Mouse (Mus musculus) erythroblast, embryonic 14.5 days (primary cell): Measurements from ENCODE around the gene Nop53. TPM values are rescaled to one million over a fixed set of nuclear protein-coding genes. Genes with fewer than 3 reads are reported as not detected.
A peak's percentile ranks its signal among the peaks of the same experiment; 100 is the strongest.

ENCODE experiments used
- H3K27me3 ChIP-seq: 2 replicates; pipeline ENCODE4 v1.6.1; 2012; ENCODE audit warnings: inconsistent platforms; ENCODE audit not compliant: control insufficient read depth
- H3K36me3 ChIP-seq: 2 replicates; pipeline ENCODE4 v1.6.1; 2012; ENCODE audit warnings: mild to moderate bottlenecking, inconsistent platforms; ENCODE audit not compliant: control insufficient read depth
- H3K4me1 ChIP-seq: 2 replicates; pipeline ENCODE4 v1.6.1; 2012; ENCODE audit warnings: inconsistent platforms; ENCODE audit not compliant: control insufficient read depth
- H3K4me3 ChIP-seq: replicated peaks from 2 replicates; pipeline ENCODE3; 2012; ENCODE audit warnings: moderate library complexity, mild to moderate bottlenecking, inconsistent platforms
- H3K9me3 ChIP-seq: 2 replicates; pipeline ENCODE4 v1.6.1; 2012; ENCODE audit warnings: low read length, inconsistent platforms, mixed read lengths; ENCODE audit not compliant: control insufficient read depth
- GATA1 ChIP-seq: IDR thresholded peaks from 2 replicates; pipeline ENCODE4 v1.6.1; 2012; ENCODE audit warnings: low read length, inconsistent platforms, mixed read lengths
- TAL1 ChIP-seq: IDR thresholded peaks from 3 replicates; pipeline ENCODE4 v1.6.1; 2012; ENCODE audit warnings: low read length, inconsistent platforms, mixed read lengths
- polyA plus RNA-seq: library from polyadenylated mRNA; stranded (reverse); fragments of >175 nt; gene quantifications from 2 replicates; pipeline ENCODE4 v1.2.3, GENCODE M21; 2012

Nop53 gene
- polyA plus RNA-seq, 1 experiment = 62.3 TPM

GRCm38 (mm10) chr7:15975451-15975850 lies 29.6 kb upstream of the Nop53 start:
- Histone ChIP-seq H3K4me3 (no peak overlapping the region), H3K36me3 (peaks cover 68% of the 10 kb centered on the region), H3K4me1 (peaks cover 11% of the 10 kb centered on the region), H3K9me3 (peaks cover 5% of the 10 kb centered on the region), H3K27me3 (no peaks in the 10 kb centered on the region)
- TF ChIP-seq GATA1 (no peak), TAL1 (no peak)

GRCm38 (mm10) chr7:15974712-15975111 lies 28.8 kb upstream of the Nop53 start:
- Histone ChIP-seq H3K4me1 (peaks cover 11% of the 10 kb centered on the region), H3K36me3 (peaks cover 64% of the 10 kb centered on the region), H3K27me3 (no peaks in the 10 kb centered on the region), H3K4me3 (no peak overlapping the region), H3K9me3 (peaks cover 5% of the 10 kb centered on the region)
- no peak for TF ChIP-seq GATA1
- TF ChIP-seq TAL1 = no peak

DNA sequence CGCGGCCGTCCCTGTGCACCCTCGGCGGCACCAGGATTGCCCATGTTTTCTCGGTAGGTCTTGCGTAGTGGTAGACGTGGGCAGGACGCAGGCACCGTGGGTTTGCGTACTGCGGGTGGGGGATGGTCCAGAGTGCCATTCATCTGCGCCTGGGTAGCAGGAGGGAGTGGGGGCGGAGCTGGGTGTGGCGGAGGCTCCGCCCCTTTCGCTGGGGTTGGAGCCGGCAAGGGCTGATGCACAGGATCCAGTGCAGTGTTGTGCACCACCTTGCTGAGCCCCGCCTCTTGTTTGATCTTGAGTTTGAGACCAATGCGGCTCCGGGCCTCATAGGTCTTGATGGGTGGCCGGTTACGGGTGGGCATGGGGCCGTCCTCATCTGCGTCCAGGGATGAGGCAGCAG lies 26.4 kb upstream of the Nop53 start:
- no peak overlapping the region for H3K4me3 ChIP-seq
- peaks cover 5% of the 10 kb centered on the region for H3K9me3 ChIP-seq
- no peaks in the 10 kb centered on the region for H3K27me3 ChIP-seq
- no peak for TF ChIP-seq GATA1
- no peak for TF ChIP-seq TAL1
- peaks cover 48% of the 10 kb centered on the region for H3K36me3 ChIP-seq
- peaks cover 15% of the 10 kb centered on the region for H3K4me1 ChIP-seq

DNA sequence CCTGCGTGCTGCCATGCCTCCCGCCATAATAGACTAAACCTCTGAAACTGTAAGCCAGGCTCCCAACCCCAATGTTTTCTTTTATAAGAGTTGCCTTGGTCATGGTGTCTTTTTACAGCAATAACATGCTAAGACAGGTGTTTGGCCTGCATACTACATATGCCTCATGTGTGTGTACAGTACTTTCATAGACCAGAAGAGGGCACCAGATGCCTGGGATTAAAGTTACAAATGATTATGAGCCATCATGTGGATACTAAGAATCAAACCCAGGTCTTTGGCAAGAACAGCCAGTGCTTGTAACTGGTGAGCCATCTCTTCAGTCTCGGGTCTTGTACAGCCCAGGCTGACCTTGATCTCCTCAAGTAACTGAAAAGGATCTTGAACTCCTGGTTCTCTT lies 23.8 kb upstream of the Nop53 start:
- H3K9me3 ChIP-seq = peaks cover 5% of the 10 kb centered on the region
- H3K4me1 ChIP-seq = peaks cover 23% of the 10 kb centered on the region
- H3K36me3 ChIP-seq = peaks cover 29% of the 10 kb centered on the region
- no peak for TF ChIP-seq TAL1
- no peak for TF ChIP-seq GATA1
- H3K4me3 ChIP-seq = no peak overlapping the region
- no peaks in the 10 kb centered on the region for H3K27me3 ChIP-seq

GRCm38 (mm10) chr7:15968322-15968721 lies 22.4 kb upstream of the Nop53 start:
- Histone ChIP-seq H3K36me3 (peaks cover 20% of the 10 kb centered on the region), H3K4me3 (no peak overlapping the region), H3K27me3 (no peaks in the 10 kb centered on the region), H3K4me1 (peaks cover 33% of the 10 kb centered on the region), H3K9me3 (peaks cover 5% of the 10 kb centered on the region)
- no peak for TF ChIP-seq GATA1
- TF ChIP-seq TAL1 = no peak

- H3K9me3 ChIP-seq = peaks cover 3% of the 10 kb centered on the region
- no peaks in the 10 kb centered on the region for H3K27me3 ChIP-seq
- H3K36me3 ChIP-seq = peaks cover 12% of the 10 kb centered on the region
- peak within 1 kb of the TSS; percentile 53 for H3K4me3 ChIP-seq
- no peak for TF ChIP-seq TAL1
- no peak for TF ChIP-seq GATA1
- peaks cover 31% of the 10 kb centered on the region for H3K4me1 ChIP-seq
Measured at GRCm38 (mm10) chr7:15967312-15967711, 21.4 kb upstream of the Nop53 start, which contains the start of gene Ehd2. Gene Ehd2 (minus strand): TSS chr7:15967567.

GRCm38 (mm10) chr7:15966489-15966888 lies 20.6 kb upstream of the Nop53 start:
- Histone ChIP-seq H3K36me3 (peaks cover 4% of the 10 kb centered on the region), H3K4me1 (peaks cover 28% of the 10 kb centered on the region), H3K4me3 (no peak overlapping the region)

DNA sequence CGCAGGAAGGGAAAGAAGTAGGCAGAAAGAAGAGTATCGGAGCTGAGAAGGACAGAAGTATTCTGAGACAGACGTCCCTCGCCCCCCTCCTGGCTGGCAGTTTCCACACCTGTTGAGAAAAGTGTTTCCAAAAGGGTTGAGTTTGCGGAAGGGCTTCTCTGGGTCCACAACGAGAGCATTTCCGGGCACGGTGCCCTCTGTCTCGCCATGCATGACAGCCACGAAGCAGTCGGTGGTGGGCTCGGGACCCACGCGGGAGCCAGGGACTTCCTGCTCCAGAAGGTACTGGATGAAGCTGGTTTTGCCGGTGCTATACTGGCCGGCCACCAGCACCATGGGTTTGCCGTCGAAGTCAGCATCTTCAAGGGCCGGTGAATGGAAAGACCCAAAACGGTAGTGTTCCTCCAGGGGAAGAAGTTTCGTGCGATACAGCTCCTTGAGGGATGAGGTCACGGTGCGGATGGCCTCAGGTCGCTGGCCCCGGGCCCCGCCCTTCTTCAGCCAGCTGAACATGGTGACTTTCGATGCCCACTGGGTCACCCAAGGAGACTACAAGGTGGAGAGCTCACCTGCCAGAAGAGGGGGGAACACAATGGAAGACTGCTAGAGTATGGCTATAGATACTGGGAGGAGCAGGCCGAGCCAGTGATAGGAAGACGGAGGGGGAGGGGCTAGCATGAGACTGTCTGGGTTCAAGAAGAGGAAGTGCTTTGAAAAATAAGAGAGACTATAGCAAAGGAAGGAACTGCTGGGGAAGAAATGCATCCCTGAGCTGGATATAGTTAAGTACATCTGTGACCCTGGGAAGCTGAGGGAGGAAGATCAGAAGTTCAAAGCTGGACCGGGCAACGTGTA lies 18.2 kb upstream of the Nop53 start:
- no peaks in the 10 kb centered on the region for H3K36me3 ChIP-seq
- TF ChIP-seq TAL1 = no peak
- TF ChIP-seq GATA1 = no peak
- H3K4me1 ChIP-seq = peaks cover 28% of the 10 kb centered on the region
- no peaks in the 10 kb centered on the region for H3K27me3 ChIP-seq
- H3K4me3 ChIP-seq = no peak overlapping the region
- H3K9me3 ChIP-seq = no peaks in the 10 kb centered on the region

More at GRCm38 (mm10) chr7:15966489-15966888, 20.6 kb upstream of the Nop53 start:
- H3K9me3 ChIP-seq = no peaks in the 10 kb centered on the region
- TF ChIP-seq TAL1 = no peak
- TF ChIP-seq GATA1 = no peak
- no peaks in the 10 kb centered on the region for H3K27me3 ChIP-seq

GRCm38 (mm10) chr7:15962311-15963288 lies 16.7 kb upstream of the Nop53 start:
- Histone ChIP-seq H3K36me3 (no peaks in the 10 kb centered on the region), H3K4me1 (peaks cover 27% of the 10 kb centered on the region), H3K9me3 (no peaks in the 10 kb centered on the region), H3K27me3 (no peaks in the 10 kb centered on the region), H3K4me3 (no peak overlapping the region)
- no peak for TF ChIP-seq GATA1
